Mouse (Mus musculus) forelimb bud, embryonic 11.5 days (tissue): ENCODE measurements at regions not wholly inside any gene's neighbourhood (a gene's known extent, or its start where the extent isn't known, plus 50 kb on each side); places are given as distances from the start of the nearest gene placed in this dataset.

Source experiments
- DNase-seq: peaks from one replicate; pipeline ENCODE4 v3.0.0-alpha.2; 2012; ENCODE audit warnings: low read depth, low spot score

DNA sequence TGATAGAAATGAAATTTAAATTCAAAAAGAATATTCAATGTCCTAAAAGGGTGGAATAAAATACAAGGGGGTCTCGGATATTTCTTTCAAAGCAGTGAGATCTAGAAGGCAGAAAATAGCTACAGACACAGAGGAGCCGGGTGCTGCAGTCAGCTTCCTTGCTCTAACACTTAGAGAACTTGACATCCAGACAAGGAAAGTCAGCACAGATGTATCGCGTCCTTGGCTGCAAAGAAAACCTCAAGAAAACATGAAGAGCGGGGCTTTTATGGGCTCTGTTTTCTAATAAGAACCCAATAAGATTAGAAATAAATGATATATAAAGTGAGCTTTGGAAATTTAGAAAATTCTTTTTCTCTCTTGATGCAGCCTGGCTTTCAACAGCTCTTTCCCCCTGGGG is 53.1 kb upstream of the Glis3 start:
- no peak for DNase-seq

DNA sequence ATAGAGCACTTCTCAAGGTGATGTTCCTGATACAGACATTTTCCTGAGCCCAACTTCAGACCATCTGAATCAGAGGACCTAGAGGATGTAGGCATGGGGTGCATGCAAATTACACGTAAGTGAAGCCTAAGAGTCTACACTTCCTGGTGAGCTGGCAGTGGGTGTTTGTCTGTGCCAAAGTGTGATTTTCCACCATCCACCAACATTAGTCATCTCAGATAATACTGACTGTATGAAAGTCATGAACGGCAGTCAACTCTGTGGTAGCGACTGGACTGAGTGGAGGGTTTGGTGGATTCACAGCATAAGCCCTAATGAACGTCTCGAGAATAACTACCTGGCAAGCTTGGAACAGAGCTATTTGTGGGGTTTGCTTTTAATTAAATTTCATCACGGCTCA is 53.9 kb upstream of the Glis3 start:
- no peak for DNase-seq

DNA sequence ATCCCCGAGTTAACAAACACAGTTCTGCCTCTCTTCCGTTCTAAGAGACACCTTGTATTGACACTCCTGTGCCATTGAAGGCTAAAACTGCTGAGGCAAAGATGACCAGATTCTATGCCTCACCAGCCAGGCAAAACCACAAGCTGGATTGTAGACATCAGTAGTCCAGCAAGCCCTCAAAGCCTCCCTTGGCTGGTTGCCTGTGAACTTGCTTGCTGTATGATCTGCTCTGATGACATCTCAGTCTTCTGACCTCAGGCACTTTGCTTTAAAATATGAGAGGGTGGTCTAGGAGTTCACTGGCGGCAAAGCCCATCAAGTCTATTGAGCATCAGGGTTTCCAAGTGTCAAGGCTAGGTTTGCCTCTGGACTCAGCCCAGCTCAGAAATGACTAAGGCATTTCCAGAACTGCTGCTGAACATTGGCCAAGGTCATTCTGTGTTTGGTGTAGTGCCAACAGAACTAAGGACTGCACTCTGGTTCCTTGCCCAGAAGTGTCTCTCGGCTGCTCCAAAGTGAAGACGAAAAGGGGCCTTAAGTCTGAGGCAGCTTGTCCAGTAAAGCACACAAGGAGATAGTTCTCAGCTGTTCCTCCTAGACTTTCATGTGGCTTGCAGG is 63.4 kb upstream of the Glis3 start:
- no peak for DNase-seq

- no peak for DNase-seq
Observed at GRCm38 (mm10) chr19:28745105-28745504, 65.2 kb upstream of the Glis3 start.

DNA sequence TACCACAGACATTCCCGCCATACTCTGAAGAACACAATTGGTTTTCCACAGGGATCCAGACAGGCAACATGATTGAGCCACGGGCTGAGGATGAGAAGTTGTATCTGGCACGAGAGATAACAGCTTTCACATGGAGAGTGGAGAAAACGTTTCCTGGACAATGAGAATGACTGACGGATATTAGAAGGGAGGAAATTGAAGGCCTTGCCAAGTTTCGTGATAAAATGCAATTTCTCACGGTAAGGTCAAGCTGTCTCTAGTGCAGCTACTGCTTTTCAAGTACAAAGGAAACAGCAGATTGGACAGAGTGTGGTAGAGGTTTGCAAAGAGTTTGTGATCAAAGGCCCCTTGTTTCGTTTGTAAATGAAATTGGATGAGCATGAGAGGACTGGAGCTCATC is 65.7 kb upstream of the Glis3 start:
- DNase-seq = no peak

GRCm38 (mm10) chr19:28751091-28751490 is 71.2 kb upstream of the Glis3 start:
- no peak for DNase-seq

GRCm38 (mm10) chr19:28758854-28759253 is 76.0 kb upstream of the Slc1a1 start:
- DNase-seq = peak; percentile 40

- no peak for DNase-seq
Observed at GRCm38 (mm10) chr19:28764795-28765360, 70.0 kb upstream of the Slc1a1 start.

GRCm38 (mm10) chr19:28768218-28768617 is 66.6 kb upstream of the Slc1a1 start:
- no peak for DNase-seq

DNA sequence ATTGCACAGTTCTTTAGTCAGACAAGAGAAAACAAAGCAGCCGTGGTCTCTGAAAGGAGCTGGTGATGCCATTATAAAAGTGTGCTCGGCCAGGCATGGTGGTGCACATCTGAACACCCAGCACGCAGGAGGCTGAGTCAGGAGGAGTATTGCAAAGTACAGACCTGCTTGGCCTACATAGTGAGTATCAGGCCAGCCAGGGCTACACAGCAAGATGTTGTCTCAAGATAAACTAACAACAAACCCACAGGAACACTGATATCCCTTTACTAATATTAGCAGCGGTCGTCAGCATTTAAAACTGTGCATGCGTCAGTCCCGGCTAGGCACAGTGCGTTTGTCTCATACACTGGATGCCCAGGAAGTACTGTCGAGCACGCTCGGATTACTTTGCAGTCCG is 64.4 kb upstream of the Slc1a1 start:
- DNase-seq = no peak

- no peak for DNase-seq
Observed at GRCm38 (mm10) chr19:28771836-28772235, 63.0 kb upstream of the Slc1a1 start.

DNA sequence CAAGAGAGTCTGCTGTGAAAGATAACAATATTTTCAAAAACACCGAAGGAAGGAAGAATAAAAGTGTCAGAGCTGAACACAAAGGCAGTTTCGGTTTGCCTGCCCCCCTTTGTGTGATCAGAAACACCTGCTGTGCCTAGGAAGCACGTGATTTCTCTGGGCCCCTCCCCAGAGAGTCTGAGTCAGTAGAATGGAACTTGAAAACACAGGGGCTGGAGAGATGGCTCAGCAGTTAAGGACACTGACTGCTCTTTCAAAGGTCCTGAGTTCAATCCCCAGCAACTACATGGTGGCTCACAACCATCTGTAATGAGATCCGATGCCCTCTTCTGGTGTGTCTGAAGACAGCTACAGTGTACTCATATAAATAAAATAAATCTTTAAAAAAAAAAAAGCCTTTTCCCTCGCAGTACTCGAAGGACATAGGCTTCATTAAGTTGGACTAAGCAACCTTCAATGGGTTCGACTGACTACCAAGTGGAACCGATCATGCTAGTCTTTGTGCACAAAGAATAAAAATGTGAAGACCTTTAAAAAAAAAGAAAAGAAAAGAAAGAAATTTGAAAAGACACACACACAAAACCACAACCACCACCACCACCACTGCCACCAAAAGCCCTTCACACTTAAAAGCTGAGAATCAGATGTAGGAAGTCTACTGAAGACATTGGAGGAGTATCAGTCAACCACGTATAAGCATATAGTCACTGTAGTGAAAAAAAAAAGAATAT is 61.8 kb upstream of the Slc1a1 start:
- no peak for DNase-seq

DNA sequence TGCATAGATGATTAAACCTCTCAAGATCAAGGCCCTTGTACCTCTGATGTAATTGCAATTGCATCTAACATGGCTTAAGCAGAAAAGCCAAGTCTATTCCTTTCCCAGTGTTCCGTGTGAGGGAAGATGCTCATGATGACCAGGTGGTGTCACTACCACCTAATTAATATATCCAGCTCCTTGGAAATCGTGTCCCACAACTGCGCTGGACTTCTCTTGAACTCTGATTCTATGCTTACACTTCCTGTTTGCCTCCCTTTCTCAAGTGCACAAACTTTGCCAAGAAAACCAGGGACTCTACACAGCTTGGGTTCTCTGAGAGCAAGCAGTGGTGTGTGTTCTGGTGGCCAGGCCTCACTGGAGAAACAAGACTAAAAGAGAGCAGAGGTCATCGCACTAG is 58.0 kb upstream of the Slc1a1 start:
- DNase-seq = no peak

- no peak for DNase-seq
Observed at GRCm38 (mm10) chr19:28777674-28778073, 57.2 kb upstream of the Slc1a1 start.

DNA sequence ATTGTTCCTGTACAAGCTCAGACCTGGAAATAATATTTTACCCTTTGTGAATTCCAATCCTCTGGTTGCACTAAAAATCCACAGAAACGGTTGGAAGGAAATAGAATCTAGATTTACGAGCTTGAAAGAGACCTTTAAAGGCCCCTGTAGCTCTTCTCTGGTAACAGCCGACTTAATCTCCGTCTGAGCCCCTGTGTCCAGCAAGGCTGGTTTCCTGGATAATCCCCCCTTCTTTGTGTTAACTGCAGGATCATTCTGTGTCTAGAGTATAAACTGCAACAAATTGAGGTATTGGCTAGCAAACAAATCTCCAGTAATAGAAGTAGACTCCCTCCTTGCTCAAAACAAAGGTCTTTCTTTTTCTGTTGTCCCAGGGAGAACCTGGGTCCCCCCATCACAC is 56.5 kb upstream of the Slc1a1 start:
- no peak for DNase-seq

GRCm38 (mm10) chr19:28781971-28782370 is 52.9 kb upstream of the Slc1a1 start:
- DNase-seq = no peak
